Mouse (Mus musculus): ENCODE measurements around the gene Foxc2. TPM values are rescaled to one million over a fixed set of nuclear protein-coding genes. Genes with fewer than 3 reads are reported as not detected.
A peak's percentile ranks its signal among the peaks of the same experiment; 100 is the strongest.

The Foxc2 gene
- polyA plus RNA-seq, 1 experiment from 2014 or later, result 0.80 TPM

GRCm38 (mm10) chr8:121080361-121081090 is 35.4 kb upstream of the Foxc2 start:
- Histone ChIP-seq H3K4me1 (replicated peaks) (0 out of 2 replicates have a peak, but pooled peaks cover 2% of the 10 kb centered on the region), H3K36me3 (no peaks in the 10 kb centered on the region), H3K27me3 (replicated peaks) (peaks cover 87% of the 10 kb centered on the region), H3K9ac (peak overlapping the region; percentile 76), H3K4me2 (replicated peaks) (peak overlapping the region; percentile 87), H3K9me3 (no peaks in the 10 kb centered on the region), H3K27ac (peak overlapping the region; percentile 98), H3K4me3 (replicated peaks) (peak overlapping the region; percentile 68)
- under 1% methylated on average over 49 of the region's 49 CpGs for WGBS
- no peak for ATAC-seq

DNA sequence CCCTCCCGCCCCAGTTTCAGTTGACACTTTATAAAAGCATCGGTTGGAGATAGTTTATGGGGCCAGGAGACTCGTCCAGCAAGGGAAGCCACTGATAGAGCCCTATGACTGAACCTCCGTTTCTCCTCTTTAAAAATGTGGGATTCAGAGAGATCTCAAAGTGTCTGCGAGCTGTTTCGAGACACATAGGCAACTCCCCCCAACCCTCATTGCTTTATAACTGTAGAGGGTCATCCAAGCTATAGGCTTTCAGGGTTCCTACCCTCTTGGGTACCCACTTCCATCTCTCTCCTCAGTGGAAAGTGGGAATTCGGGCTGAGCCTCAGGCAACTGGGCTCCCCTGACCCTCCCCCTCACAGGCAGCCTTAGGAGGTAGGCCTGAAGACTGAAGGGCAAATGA is 34.6 kb upstream of the Foxc2 start:
- H3K9me3 ChIP-seq, result no peaks in the 10 kb centered on the region
- H3K27me3 ChIP-seq (replicated peaks), result peaks cover 90% of the 10 kb centered on the region
- WGBS, result 6% methylated on average over 7 of the region's 7 CpGs
- no peak for ATAC-seq
- peak overlapping the region; percentile 76 for H3K9ac ChIP-seq
- H3K4me3 ChIP-seq (replicated peaks), result peak overlapping the region; percentile 68
- no peaks in the 10 kb centered on the region for H3K36me3 ChIP-seq
- H3K4me1 ChIP-seq (replicated peaks), result 0 out of 2 replicates have a peak, but pooled peaks cover 2% of the 10 kb centered on the region
- H3K4me2 ChIP-seq (replicated peaks), result peak overlapping the region; percentile 87
- peak overlapping the region; percentile 98 for H3K27ac ChIP-seq

- H3K9me3 ChIP-seq, result no peaks in the 10 kb centered on the region
- H3K9ac ChIP-seq, result peak overlapping the region; percentile 76
- peak overlapping the region; percentile 87 for H3K4me2 ChIP-seq (replicated peaks)
- H3K4me1 ChIP-seq (replicated peaks), result 0 out of 2 replicates have a peak, but pooled peaks cover 2% of the 10 kb centered on the region
- ATAC-seq, result no peak
- H3K27me3 ChIP-seq (replicated peaks), result peaks cover 88% of the 10 kb centered on the region
- peak overlapping the region; percentile 68 for H3K4me3 ChIP-seq (replicated peaks)
- 2% methylated on average over 57 of the region's 57 CpGs for WGBS
- H3K27ac ChIP-seq, result peak overlapping the region; percentile 98
- no peaks in the 10 kb centered on the region for H3K36me3 ChIP-seq
Observed at GRCm38 (mm10) chr8:121082218-121083092, 33.5 kb upstream of the Foxc2 start.

DNA sequence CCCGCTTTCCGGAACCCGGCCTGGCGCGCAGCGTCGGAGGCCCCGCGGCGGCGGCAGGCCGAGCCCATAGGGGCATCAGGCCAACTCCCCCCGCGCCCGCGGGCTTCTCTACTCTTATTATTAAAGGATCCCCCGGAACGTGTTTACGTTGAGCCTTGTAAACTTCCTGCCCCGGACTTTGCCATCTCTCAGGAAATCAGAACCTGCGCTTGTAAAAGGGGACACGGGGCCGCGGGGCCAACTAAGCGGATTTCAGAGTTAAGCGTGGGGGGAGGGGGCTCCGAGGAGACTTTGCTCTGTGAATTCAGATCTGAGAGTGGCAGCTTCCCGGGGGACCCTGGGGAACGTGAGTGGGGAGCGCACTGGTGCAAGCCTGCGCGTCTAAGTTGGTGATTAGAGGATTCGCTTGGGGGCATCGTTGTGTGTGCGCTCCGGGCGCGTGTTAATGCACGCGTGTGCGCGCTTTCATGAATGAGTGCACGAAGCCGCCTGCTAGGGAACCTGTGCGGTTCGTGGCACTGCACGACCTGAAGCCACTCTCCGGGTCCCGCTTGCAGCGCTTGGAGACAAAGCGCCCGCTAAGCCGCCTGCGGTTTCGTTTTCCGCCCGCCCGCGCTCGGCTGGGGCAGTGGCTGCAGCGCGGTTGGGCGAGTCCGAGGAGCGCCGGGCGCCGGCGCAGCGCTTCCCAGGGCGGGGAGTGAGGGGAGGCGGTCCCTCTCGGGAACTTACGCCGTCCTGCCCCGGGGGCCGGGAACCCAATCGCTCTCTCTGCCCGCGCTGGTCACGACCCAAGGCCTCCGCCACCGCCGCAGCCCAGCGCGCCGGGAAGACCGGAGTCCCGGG is 32.7 kb upstream of the Foxc2 start:
- peak overlapping the region; percentile 98 for H3K27ac ChIP-seq
- ATAC-seq, result peak; percentile 79
- under 1% methylated on average over 89 of the region's 89 CpGs for WGBS

DNA sequence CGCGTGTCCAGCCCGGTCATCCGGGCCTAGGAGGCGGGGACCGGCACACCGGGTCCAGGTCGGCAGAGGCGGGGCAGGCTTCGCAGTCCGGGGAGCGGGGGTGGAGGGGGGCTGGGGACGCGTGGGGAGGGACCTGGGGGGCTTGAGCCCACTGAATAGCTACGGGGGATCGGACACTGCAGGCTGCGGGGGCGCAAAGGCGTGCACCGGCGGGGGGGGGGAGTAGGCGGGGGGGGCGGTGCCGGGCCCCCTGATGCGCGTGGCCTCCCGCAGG is 32.1 kb upstream of the Foxc2 start:
- peak; percentile 79 for ATAC-seq
- H3K36me3 ChIP-seq, result no peaks in the 10 kb centered on the region
- peaks cover 80% of the 10 kb centered on the region for H3K27me3 ChIP-seq (replicated peaks)
- peak overlapping the region; percentile 76 for H3K9ac ChIP-seq
- peak overlapping the region; percentile 87 for H3K4me2 ChIP-seq (replicated peaks)
- peak overlapping the region; percentile 68 for H3K4me3 ChIP-seq (replicated peaks)
- H3K27ac ChIP-seq, result peak overlapping the region; percentile 98
- 0% methylated on average over 20 of the region's 27 CpGs for WGBS
- H3K4me1 ChIP-seq (replicated peaks), result 0 out of 2 replicates have a peak, but pooled peaks cover 2% of the 10 kb centered on the region
- no peaks in the 10 kb centered on the region for H3K9me3 ChIP-seq

More for the DNA sequence above, 32.7 kb upstream of the Foxc2 start:
- Histone ChIP-seq H3K9ac (peak overlapping the region; percentile 76), H3K9me3 (no peaks in the 10 kb centered on the region), H3K4me1 (replicated peaks) (0 out of 2 replicates have a peak, but pooled peaks cover 2% of the 10 kb centered on the region), H3K27me3 (replicated peaks) (peaks cover 82% of the 10 kb centered on the region), H3K4me3 (replicated peaks) (peak overlapping the region; percentile 68), H3K4me2 (replicated peaks) (peak overlapping the region; percentile 87), H3K36me3 (no peaks in the 10 kb centered on the region)

DNA sequence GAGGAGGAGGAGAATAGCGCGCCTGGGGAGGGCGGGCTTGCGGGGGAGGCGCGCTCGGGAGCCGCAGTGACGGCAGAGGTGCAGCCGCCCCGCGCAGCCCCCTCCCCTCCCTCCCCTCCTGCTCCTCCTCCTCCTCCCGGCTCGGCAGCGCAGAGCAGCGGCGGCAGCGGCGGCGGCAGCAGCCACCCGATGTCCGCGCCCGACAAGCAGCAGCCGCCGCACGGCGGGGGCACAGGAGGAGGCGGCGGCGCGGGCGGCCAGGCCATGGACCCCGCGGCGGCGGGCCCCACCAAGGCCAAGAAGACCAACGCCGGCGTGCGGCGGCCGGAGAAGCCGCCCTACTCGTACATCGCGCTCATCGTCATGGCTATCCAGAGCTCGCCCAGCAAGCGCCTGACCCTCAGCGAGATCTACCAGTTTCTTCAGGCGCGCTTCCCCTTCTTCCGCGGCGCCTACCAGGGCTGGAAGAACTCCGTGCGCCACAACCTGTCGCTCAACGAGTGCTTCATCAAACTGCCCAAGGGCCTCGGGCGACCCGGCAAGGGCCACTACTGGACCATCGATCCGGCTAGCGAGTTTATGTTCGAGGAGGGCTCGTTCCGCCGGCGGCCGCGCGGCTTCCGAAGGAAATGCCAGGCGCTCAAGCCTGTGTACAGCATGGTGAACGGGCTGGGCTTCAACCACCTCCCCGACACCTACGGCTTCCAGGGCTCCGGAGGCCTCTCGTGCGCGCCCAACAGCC is 31.6 kb upstream of the Foxc2 start, which contains the start of gene Foxf1:
Gene Foxf1 (plus strand): TSS at position 177 of the 742 bp plus-strand sequence.
- Histone ChIP-seq H3K27ac (peak within 1 kb of the TSS; percentile 98), H3K36me3 (no peaks in the 10 kb centered on the region), H3K4me1 (replicated peaks) (0 out of 2 replicates have a peak, but pooled peaks cover 2% of the 10 kb centered on the region), H3K4me3 (replicated peaks) (peak within 1 kb of the TSS; percentile 68), H3K9ac (peak within 1 kb of the TSS; percentile 81), H3K27me3 (replicated peaks) (peaks cover 80% of the 10 kb centered on the region), H3K9me3 (no peaks in the 10 kb centered on the region), H3K4me2 (replicated peaks) (peak within 1 kb of the TSS; percentile 87)
- under 1% methylated on average over 71 of the region's 83 CpGs for whole genome bisulfite sequencing
- ATAC-seq, result peak; percentile 76

DNA sequence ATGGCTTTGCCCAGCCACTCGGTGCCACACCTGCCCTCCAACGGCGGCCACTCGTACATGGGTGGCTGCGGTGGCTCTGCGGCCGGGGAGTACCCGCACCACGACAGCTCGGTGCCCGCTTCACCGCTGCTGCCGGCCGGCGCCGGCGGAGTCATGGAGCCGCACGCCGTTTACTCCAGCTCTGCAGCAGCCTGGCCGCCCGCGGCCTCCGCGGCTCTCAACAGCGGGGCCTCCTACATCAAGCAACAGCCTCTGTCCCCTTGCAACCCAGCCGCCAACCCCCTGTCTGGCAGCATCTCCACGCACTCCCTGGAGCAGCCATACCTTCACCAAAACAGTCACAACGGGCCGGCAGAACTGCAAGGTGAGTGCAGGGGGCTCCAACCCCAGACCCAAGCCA is 31.0 kb upstream of the Foxc2 start:
- WGBS, result 3% methylated on average over 30 of the region's 30 CpGs
- H3K9ac ChIP-seq, result peak overlapping the region; percentile 81
- peaks cover 2% of the 10 kb centered on the region; the same call in 1 of the 2 replicates for H3K4me1 ChIP-seq (replicated peaks)
- H3K4me3 ChIP-seq (replicated peaks), result peak overlapping the region; percentile 68
- H3K27ac ChIP-seq, result peak overlapping the region; percentile 88
- H3K27me3 ChIP-seq (replicated peaks), result peaks cover 81% of the 10 kb centered on the region
- no peaks in the 10 kb centered on the region for H3K36me3 ChIP-seq
- peak overlapping the region; percentile 87 for H3K4me2 ChIP-seq (replicated peaks)
- no peaks in the 10 kb centered on the region for H3K9me3 ChIP-seq
- no peak for ATAC-seq

DNA sequence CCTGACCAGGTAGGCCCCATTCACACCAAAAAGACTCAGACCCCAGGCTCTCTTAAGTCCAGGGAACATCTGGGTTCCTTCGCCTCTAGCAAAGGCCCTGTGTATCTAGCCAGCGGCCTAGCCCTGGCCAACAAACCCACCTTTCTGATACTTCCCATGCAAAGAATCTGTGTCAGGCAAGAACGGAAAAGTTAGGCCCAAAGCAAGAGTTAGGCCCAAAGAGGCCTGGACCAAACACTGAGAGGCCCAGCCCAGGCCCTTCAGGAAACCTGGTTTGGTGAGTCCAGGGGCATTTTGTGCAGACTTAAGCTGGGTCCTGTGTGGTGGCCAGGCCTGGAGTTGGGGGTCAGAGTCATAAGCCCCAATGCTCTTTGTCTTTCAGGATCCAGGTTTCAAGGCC is 30.4 kb upstream of the Foxc2 start:
- no peaks in the 10 kb centered on the region for H3K36me3 ChIP-seq
- no peak for ATAC-seq
- H3K27me3 ChIP-seq (replicated peaks), result peaks cover 79% of the 10 kb centered on the region
- H3K9me3 ChIP-seq, result no peaks in the 10 kb centered on the region
- peaks cover 3% of the 10 kb centered on the region for H3K4me1 ChIP-seq (replicated peaks)
- WGBS, result 54% methylated on average over 3 of the region's 3 CpGs
- H3K4me3 ChIP-seq (replicated peaks), result peak overlapping the region; percentile 68
- peak overlapping the region; percentile 87 for H3K4me2 ChIP-seq (replicated peaks)
- peak overlapping the region; percentile 81 for H3K9ac ChIP-seq
- H3K27ac ChIP-seq, result peak overlapping the region; percentile 88; the same call in 1 of the 2 replicates

- peak overlapping the region; percentile 81 for H3K9ac ChIP-seq
- H3K4me3 ChIP-seq (replicated peaks), result peak overlapping the region; percentile 68
- peaks cover 82% of the 10 kb centered on the region for H3K27me3 ChIP-seq (replicated peaks)
- H3K36me3 ChIP-seq, result no peaks in the 10 kb centered on the region
- H3K9me3 ChIP-seq, result no peaks in the 10 kb centered on the region
- H3K4me1 ChIP-seq (replicated peaks), result peaks cover 9% of the 10 kb centered on the region
- H3K4me2 ChIP-seq (replicated peaks), result peak overlapping the region; percentile 87
- 19% methylated on average over 19 of the region's 19 CpGs for WGBS
- H3K27ac ChIP-seq, result peak overlapping the region; percentile 88
- no peak for ATAC-seq
Observed at GRCm38 (mm10) chr8:121086004-121086900, 29.7 kb upstream of the Foxc2 start.

DNA sequence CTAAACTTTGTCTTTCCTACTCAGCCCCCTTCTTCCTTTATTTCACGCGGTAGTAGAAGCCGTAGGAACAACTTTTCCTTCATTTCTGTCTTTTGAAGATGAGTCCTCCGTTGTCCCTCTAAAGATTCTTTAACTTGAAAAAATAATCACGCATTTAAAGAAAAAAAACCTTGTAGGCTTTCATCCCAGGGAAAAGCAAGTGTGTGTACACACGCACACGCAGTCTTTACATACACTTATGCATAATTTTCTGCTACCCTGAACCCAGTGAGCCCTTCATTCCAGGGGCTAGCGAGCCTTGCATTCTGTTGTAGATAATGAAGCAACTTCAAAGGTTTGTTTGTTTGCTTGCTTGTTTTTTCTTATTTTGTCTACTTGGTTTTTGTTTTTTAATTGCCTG is 27.7 kb upstream of the Foxc2 start:
- ATAC-seq, result no peak
- Histone ChIP-seq H3K27me3 (replicated peaks) (peaks cover 77% of the 10 kb centered on the region), H3K27ac (no peak overlapping the region), H3K4me1 (replicated peaks) (peaks cover 17% of the 10 kb centered on the region), H3K9ac (peak overlapping the region; percentile 66), H3K9me3 (no peaks in the 10 kb centered on the region), H3K4me2 (replicated peaks) (peak overlapping the region; percentile 87), H3K4me3 (replicated peaks) (peak overlapping the region; percentile 68), H3K36me3 (no peaks in the 10 kb centered on the region)
- 13% methylated on average over 8 of the region's 8 CpGs for WGBS

Data from intestine, embryonic 15.5 days (tissue).